Mouse (Mus musculus) thymus, adult 2 months (tissue): Measurements from ENCODE around the gene Dmrtb1. TPM values are rescaled to one million over a fixed set of nuclear protein-coding genes. Genes with fewer than 3 reads are reported as not detected.
A peak's percentile ranks its signal among the peaks of the same experiment; 100 is the strongest.

Experiments used
- DNase-seq: peaks from one replicate; pipeline ENCODE4 v3.0.0; 2021
- H3K27ac ChIP-seq: fragments of 200-500 bp; 2 replicates; pipeline ENCODE4 v1.5.1; 2012; ENCODE audit warnings: low read length, control low read depth; ENCODE audit not compliant: control insufficient read depth, insufficient read depth
- H3K27me3 ChIP-seq: fragments of 200-500 bp; 2 replicates; pipeline ENCODE4 v1.6.1; 2012; ENCODE audit warnings: mild to moderate bottlenecking, low read length, moderate library complexity, mixed read lengths; ENCODE audit not compliant: control insufficient read depth, insufficient read depth
- H3K36me3 ChIP-seq: fragments of 200-500 bp; 2 replicates; pipeline ENCODE4 v1.6.1; 2012; ENCODE audit warnings: mild to moderate bottlenecking, low read length, moderate library complexity; ENCODE audit not compliant: control insufficient read depth, insufficient read depth
- H3K4me1 ChIP-seq: fragments of 200-500 bp; replicated peaks from 2 replicates; pipeline ENCODE4 v1.6.1; 2012; ENCODE audit warnings: low read length; ENCODE audit not compliant: control insufficient read depth, insufficient read depth
- H3K4me3 ChIP-seq: fragments of 200-500 bp; 2 replicates; pipeline ENCODE4 v1.5.1; 2012; ENCODE audit warnings: mild to moderate bottlenecking, low read length, control low read depth, moderate library complexity; ENCODE audit not compliant: control insufficient read depth, insufficient read depth
- CTCF ChIP-seq: fragments of 200-500 bp; IDR thresholded peaks from 2 replicates; pipeline ENCODE4 v1.5.1; 2012; ENCODE audit warnings: mild to moderate bottlenecking, control low read depth, low read length, moderate library complexity, borderline replicate concordance; ENCODE audit not compliant: control insufficient read depth, poor library complexity, insufficient read depth; ENCODE audit errors: extremely low read depth
- POLR2A ChIP-seq: fragments of 200-500 bp; IDR thresholded peaks from 2 replicates; pipeline ENCODE4 v1.6.1; 2012; ENCODE audit warnings: mild to moderate bottlenecking, low read length, control low read depth, moderate library complexity; ENCODE audit not compliant: control insufficient read depth, poor library complexity, insufficient read depth; ENCODE audit errors: extremely low read depth
- WGBS: fragments of 180-500 bp; shearing (Covaris S2); methylation state at CpG from one replicate; pipeline ENCODE4 v1.1.7; 2018; 5-methylcytosine and 5-hydroxymethylcytosine counted together
- polyA plus RNA-seq: library from polyadenylated mRNA; depleted of rRNA; stranded (reverse); fragments of >200 nt; gene quantifications from 2 replicates; pipeline ENCODE4 v1.2.3, GENCODE M21; 2012

The Dmrtb1 gene
- polyA plus RNA-seq, 1 experiment, result 3.4 TPM

DNA sequence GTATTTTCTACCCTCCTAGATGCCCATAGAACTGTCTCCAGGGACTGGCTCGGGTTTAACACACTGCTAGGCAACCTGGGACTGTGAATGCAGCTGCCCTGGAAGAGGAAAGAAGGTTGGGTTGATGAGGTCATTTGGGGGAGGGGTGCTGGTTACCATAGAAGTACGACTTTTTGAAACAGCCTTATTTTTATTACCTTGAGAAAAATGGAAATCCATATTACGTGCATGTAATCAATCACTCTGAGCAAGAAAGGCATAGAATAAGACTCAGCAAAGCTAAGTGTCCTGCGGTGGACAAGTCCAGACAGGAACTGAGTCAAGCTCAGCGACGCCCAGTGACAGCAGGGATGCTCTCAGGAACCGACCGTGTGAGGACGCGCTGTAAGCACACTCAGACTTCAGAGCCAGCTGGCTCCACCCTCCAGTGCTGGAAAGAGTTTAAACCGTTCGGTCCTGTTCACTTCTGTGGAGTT is 33.0 kb downstream of the Dmrtb1 start:
- WGBS, result 61% methylated on average over 12 of the region's 12 CpGs
- H3K27me3 ChIP-seq, result no peaks in the 10 kb centered on the region
- no peak for TF ChIP-seq POLR2A
- no peak for TF ChIP-seq CTCF

DNA sequence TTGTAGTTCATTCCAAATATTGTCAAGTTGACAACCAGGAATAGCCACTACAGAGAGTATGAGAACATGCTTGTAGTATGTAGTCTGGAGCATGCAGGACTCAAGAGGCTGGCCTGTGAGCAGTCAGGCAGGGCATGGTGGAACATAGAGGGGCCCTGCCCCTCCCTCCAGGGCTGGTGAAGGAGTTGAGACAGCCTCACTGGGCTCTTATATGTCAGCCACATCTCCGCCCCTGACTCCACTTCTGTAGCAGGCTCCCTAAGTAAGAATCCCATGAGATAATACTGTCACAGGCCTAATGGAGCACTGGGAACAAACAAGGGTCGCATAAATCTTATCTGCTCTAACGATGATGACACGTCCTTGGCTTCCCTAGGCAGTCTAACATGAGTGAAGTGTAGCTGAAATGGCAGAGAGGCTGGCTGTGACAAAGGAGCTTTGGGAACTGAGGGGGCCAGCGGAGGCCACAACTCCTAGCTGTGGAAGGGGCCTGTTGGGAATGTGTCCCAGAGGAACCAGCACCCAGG is 35.0 kb downstream of the Dmrtb1 start:
- Histone ChIP-seq H3K4me3 (no peak overlapping the region), H3K27ac (no peak overlapping the region), H3K4me1 (no peaks in the 10 kb centered on the region), H3K27me3 (no peaks in the 10 kb centered on the region), H3K36me3 (no peaks in the 10 kb centered on the region)
- 93% methylated on average over 5 of the region's 5 CpGs for WGBS
- no peak for DNase-seq
- TF ChIP-seq POLR2A, result no peak
- TF ChIP-seq CTCF, result no peak

More for the DNA sequence above, 33.0 kb downstream of the Dmrtb1 start:
- Histone ChIP-seq H3K36me3 (no peaks in the 10 kb centered on the region), H3K27ac (no peak overlapping the region), H3K4me3 (no peak overlapping the region), H3K4me1 (no peaks in the 10 kb centered on the region)
- no peak for DNase-seq

DNA sequence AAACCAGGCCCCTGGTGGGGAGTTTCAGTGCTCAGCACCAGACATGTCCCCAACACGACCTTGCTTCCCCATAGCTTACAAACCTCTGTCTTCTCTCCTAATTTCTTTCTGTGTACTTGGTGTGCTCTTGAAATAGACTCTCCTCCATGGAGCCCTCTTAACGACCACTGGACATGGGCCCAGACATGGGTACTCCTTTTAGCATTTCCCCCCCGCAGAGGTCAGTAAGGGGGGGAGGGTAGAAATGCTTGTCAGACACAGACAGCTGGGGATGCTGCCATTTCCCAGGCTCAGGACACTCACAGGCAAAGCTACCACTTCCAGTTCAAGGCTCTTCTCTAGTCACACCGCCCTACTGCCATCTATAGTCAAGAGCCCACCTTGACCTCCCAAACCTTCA is 42.4 kb downstream of the Dmrtb1 start:
- WGBS, result 69% methylated on average over 4 of the region's 4 CpGs
- H3K27ac ChIP-seq, result no peak overlapping the region
- TF ChIP-seq CTCF (no peak), POLR2A (no peak)
- H3K4me1 ChIP-seq, result no peaks in the 10 kb centered on the region
- no peak overlapping the region for H3K4me3 ChIP-seq
- DNase-seq, result no peak
- no peaks in the 10 kb centered on the region for H3K27me3 ChIP-seq
- no peaks in the 10 kb centered on the region for H3K36me3 ChIP-seq

DNA sequence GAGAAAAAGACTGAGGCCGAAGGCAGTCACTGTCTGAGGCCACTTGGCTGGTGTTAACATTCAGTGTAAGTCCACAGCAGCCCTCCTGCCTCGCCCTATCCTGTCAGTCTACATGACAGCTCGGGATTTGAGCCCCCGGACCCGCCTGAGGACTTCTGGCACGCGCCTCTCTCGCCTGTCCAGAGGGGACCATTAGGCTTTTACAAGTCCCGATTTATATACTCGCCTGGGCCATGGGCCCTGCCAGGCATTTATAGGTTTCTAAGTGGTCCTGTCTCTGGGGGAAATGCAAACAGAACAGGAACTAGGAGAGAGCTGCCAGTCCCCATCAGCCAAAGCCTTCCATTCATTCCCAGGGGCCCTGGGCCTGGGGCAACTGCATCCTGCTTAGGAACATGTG is 45.7 kb downstream of the Dmrtb1 start:
- 88% methylated on average over 10 of the region's 10 CpGs for WGBS
- TF ChIP-seq CTCF (no peak), POLR2A (no peak)
- H3K36me3 ChIP-seq, result no peaks in the 10 kb centered on the region
- H3K4me1 ChIP-seq, result no peaks in the 10 kb centered on the region
- DNase-seq, result no peak
- H3K27ac ChIP-seq, result no peak overlapping the region
- no peak overlapping the region for H3K4me3 ChIP-seq
- no peaks in the 10 kb centered on the region for H3K27me3 ChIP-seq

DNA sequence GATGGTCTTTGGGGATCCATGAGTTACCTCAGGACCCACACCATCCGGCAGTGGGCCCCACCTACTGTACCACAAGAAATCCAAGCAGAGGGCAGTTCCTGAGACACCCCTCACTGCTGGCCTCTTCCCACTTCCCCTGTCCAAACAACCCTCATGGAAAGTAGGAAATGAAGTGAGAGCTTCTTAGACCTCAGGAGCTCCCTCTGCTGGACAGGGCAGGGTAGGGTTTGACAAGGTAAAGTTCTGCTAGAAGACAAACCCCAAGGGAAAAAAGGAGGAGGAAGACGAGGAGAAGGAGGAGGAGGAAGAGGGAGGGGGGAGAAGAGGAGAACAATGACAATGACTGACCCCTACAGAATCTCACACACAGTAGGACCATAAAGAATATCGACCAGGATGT is 46.4 kb downstream of the Dmrtb1 start:
- no peaks in the 10 kb centered on the region for H3K36me3 ChIP-seq
- no peaks in the 10 kb centered on the region for H3K27me3 ChIP-seq
- 47% methylated on average over 3 of the region's 3 CpGs for WGBS
- peak; percentile 39 for DNase-seq
- TF ChIP-seq CTCF (0 out of 2 replicates have a peak, but pooled peaks have one; percentile 22), POLR2A (no peak)
- no peak overlapping the region for H3K27ac ChIP-seq
- H3K4me3 ChIP-seq, result no peak overlapping the region
- H3K4me1 ChIP-seq, result no peaks in the 10 kb centered on the region

DNA sequence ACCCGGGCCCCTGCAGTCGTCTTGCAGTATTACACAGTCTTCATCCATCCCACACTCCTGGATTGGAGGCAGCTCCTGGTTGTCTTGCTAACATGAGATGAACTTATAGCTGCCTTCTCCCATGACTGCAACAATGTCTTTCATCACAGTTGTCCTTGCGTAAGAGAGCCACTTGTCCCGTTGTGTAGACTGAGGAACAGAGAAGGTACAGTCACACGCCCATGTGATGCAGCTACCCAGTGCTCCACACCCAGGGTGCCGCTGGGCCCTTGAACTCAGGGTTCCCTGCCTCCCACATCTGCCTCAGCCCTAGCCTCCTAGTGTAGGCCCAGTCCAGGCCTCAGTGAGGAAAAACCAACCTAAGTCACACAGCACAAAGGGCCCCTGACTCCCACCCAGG is 47.9 kb downstream of the Dmrtb1 start:
- Histone ChIP-seq H3K27me3 (no peaks in the 10 kb centered on the region), H3K36me3 (no peaks in the 10 kb centered on the region), H3K27ac (no peak overlapping the region), H3K4me1 (no peaks in the 10 kb centered on the region), H3K4me3 (no peak overlapping the region)
- DNase-seq, result no peak
- WGBS, result 78% methylated on average over 6 of the region's 6 CpGs
- TF ChIP-seq POLR2A, result no peak
- no peak for TF ChIP-seq CTCF

DNA sequence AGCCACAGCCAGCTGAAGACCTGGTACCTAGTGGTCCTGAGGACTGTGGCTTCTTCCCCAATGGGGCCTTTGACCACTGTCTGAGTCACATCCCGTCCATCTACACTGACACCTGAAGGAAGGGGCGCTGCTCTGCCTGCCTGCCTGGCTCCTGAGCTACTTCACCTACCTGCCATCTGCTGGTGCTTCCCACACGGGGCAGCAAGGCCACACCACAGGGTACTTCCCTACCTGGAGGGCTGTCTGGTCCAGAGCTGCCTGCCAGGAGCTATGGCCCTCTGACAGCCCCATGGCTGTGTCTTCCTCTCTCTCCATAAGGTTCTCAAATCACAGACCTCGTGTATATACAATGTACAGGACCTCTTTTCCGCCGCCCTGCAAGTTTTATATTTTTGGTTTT is 49.4 kb downstream of the Dmrtb1 start:
- WGBS, result 61% methylated on average over 6 of the region's 6 CpGs
- no peaks in the 10 kb centered on the region for H3K36me3 ChIP-seq

DNA sequence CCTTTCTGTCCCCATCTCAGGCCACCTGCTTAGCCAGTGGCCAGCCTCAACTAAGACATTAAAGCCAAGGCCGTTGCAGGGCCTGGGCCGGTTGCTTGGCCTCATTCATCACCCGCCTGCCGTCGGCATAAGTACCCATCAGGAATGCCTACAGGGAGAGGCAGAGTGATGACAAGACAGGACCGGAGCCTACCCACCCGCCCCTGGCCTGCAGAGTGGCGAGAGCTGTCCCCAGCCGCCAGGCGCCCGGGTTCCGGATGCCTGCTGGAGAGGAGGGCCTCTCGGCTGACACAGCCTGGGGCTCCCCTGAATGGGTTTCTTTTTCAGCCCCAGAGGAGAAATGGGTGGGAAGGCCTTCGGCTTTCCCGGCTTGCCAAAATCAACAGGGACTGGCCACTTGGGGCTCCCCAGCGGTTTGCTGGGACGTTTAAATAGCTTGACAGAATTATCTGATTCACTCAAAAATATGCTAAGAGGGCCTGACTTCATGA is 55.1 kb downstream of the Dmrtb1 start:
- DNase-seq, result no peak
- Histone ChIP-seq H3K36me3 (no peaks in the 10 kb centered on the region), H3K4me1 (no peaks in the 10 kb centered on the region), H3K27ac (no peak overlapping the region), H3K4me3 (no peak overlapping the region), H3K27me3 (no peaks in the 10 kb centered on the region)
- 94% methylated on average over 17 of the region's 17 CpGs for WGBS
- no peak for TF ChIP-seq POLR2A
- no peak for TF ChIP-seq CTCF

More for the DNA sequence above, 49.4 kb downstream of the Dmrtb1 start:
- Histone ChIP-seq H3K4me3 (no peak overlapping the region), H3K4me1 (no peaks in the 10 kb centered on the region), H3K27ac (no peak overlapping the region), H3K27me3 (no peaks in the 10 kb centered on the region)
- no peak for TF ChIP-seq CTCF
- no peak for TF ChIP-seq POLR2A
- no peak for DNase-seq
